Mouse (Mus musculus) brain, embryonic 14.5 days (tissue): ENCODE results near the gene Borcs7.

Experiments
- CTCF ChIP-seq: fragments of 200-500 bp; IDR thresholded peaks from 2 replicates; pipeline ENCODE4 v1.5.1; 2012; ENCODE audit warnings: inconsistent platforms, mild to moderate bottlenecking, moderate library complexity, borderline replicate concordance; ENCODE audit not compliant: insufficient read depth, insufficient read length; ENCODE audit errors: extremely low read depth
- POLR2A ChIP-seq: fragments of 200-500 bp; IDR thresholded peaks from 2 replicates; pipeline ENCODE4 v1.6.1; 2012; ENCODE audit warnings: mild to moderate bottlenecking, inconsistent platforms, borderline replicate concordance; ENCODE audit not compliant: poor library complexity, insufficient read depth, insufficient read length, severe bottlenecking; ENCODE audit errors: extremely low read depth

DNA sequence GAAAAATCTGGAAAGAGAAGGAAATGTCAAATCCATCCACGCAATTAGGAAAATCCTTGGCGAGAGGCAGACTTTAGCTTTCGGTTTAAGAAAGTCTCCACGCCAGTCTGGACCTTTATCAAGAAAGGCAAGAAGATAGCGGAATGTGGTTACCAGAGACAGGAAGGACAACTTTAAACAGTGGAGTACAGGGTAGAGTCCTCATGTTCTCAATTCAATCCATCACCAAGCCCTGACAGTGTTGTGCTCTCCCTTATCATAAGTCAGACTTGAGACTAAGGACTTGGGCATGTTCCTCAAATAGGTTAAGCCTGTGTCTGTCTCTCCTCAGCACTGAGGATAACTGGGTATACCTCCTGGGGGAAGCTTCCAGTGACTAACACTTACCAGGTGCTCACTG lies 19.9 kb upstream of the Borcs7 start:
- TF ChIP-seq CTCF (no peak), POLR2A (no peak)
